Mouse (Mus musculus) spleen, adult 2 months (tissue): ENCODE results near the gene Dync1i1. TPM values are rescaled to one million over a fixed set of nuclear protein-coding genes. Genes with fewer than 3 reads are reported as not detected.

ENCODE experiments used
- DNase-seq, 2 experiments: peaks; one replicate each; pipeline versions ENCODE4 v3.0.0 to v3.0.0-alpha.2; 2012 to 2021; ENCODE audit warnings: low spot score in 2 of 2, low read depth in 1 of 2
- H3K27ac ChIP-seq: fragments of 200-500 bp; 2 replicates; pipeline ENCODE4 v1.5.1; 2012; ENCODE audit warnings: low read length, inconsistent platforms; ENCODE audit not compliant: insufficient read depth
- H3K27me3 ChIP-seq: fragments of 200-500 bp; 2 replicates; pipeline ENCODE4 v1.6.1; 2012; ENCODE audit warnings: mild to moderate bottlenecking, moderate library complexity, low read length, inconsistent platforms; ENCODE audit not compliant: control insufficient read depth, insufficient read depth
- H3K36me3 ChIP-seq: fragments of 200-500 bp; 2 replicates; pipeline ENCODE4 v1.6.1; 2012; ENCODE audit warnings: mild to moderate bottlenecking, low read length, inconsistent platforms; ENCODE audit not compliant: control insufficient read depth, insufficient read depth
- H3K4me1 ChIP-seq: fragments of 200-500 bp; 2 replicates; pipeline ENCODE4 v1.6.1; 2011; ENCODE audit warnings: inconsistent platforms; ENCODE audit not compliant: control insufficient read depth, insufficient read depth, insufficient read length
- H3K4me3 ChIP-seq: fragments of 200-500 bp; 2 replicates; pipeline ENCODE4 v1.5.1; 2011; ENCODE audit warnings: mild to moderate bottlenecking, inconsistent platforms; ENCODE audit not compliant: insufficient read depth, insufficient read length; ENCODE audit errors: extremely low read depth
- CTCF ChIP-seq: fragments of 200-500 bp; IDR thresholded peaks from 2 replicates; pipeline ENCODE4 v1.5.1; 2011; ENCODE audit warnings: mild to moderate bottlenecking, inconsistent platforms; ENCODE audit not compliant: insufficient read depth, insufficient read length, insufficient replicate concordance; ENCODE audit errors: extremely low read depth
- POLR2A ChIP-seq: fragments of 200-500 bp; IDR thresholded peaks from 2 replicates; pipeline ENCODE4 v1.6.1; 2011; ENCODE audit warnings: low read depth, low read length, inconsistent platforms
- WGBS: fragments of 180-500 bp; shearing (Covaris S2); methylation state at CpG from one replicate; pipeline ENCODE4 v1.1.7; 2018; 5-methylcytosine and 5-hydroxymethylcytosine counted together
- polyA plus RNA-seq: library from polyadenylated mRNA; depleted of rRNA; stranded (reverse); fragments of >200 nt; gene quantifications from 2 replicates; pipeline ENCODE4 v1.2.3, GENCODE M21; 2012

The Dync1i1 gene
- polyA plus RNA-seq, 1 experiment: 1.6 TPM

DNA sequence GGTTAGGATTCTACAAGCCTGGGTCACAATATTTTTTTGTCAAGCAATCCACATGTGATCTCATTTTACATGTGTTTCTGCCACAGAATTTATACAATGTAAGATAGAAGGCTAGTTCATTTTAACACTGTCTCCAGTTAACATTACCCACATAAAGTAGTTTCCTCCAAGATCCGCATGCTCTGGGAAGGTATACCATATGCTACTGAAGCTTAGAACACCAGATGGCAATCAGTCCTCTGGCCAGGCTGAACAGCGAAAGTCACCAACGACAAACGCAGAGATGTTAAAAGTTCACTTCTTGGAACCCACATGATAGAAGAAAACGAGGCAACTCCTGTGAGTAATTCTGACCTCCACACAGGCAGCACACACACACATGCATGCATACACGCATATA lies 265.8 kb downstream of the Dync1i1 start:
- TF ChIP-seq POLR2A (no peak), CTCF (no peak)
- no peak for DNase-seq
- Histone ChIP-seq H3K27me3 (no peaks in the 10 kb centered on the region), H3K4me3 (no peak overlapping the region), H3K4me1 (no peaks in the 10 kb centered on the region), H3K36me3 (no peaks in the 10 kb centered on the region), H3K27ac (no peak overlapping the region)
- WGBS: 89% methylated on average over 6 of the region's 6 CpGs

DNA sequence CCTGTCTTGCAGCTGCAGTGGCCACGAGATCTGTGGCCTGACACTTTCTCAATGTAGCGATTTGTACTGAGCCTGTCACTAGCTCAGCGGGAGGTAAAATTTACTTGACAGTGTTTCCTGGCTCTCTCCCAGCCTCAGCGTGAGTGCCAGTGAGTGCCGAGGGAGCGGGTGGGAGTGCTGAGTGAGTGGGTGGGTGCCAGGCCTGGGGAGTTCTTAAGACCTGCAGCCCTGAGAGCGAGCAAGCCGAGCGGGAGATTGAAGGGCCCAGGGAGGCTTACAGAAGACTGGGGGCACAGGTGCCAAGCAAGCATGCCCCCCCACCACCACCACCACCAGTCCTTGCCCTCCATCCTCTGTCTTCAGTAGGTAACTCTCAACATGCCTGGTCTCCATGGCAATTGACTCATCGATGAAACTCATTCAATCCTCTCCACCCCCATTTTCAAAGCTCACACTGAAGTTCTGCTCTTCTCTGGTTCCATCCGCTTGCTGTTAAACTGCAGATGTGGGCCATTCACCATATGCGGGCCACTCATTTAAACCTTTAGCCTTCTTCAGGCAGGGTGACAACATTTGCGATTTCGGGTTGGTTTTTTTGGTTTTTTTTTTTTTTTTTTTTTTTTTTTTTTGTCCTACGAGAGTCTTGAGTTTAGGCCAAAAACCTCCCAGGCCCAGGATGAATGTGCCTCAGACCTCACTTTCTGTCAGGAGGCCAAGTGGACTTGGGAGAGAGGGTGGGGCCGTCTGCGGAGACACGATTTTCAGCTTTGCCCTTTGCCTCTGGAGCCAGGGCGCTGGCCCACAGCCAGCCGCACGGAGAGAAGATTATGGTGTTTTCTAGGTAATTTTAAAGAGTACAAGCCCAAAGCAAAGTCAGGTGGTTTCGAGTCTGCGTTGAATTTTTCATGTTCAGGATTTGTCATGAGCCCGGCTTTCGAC lies 266.6 kb downstream of the Dync1i1 start:
- H3K4me3 ChIP-seq: no peak overlapping the region
- H3K4me1 ChIP-seq: no peaks in the 10 kb centered on the region
- no peaks in the 10 kb centered on the region for H3K27me3 ChIP-seq
- no peak for TF ChIP-seq CTCF
- no peak for TF ChIP-seq POLR2A
- no peaks in the 10 kb centered on the region for H3K36me3 ChIP-seq
- WGBS: 78% methylated on average over 25 of the region's 25 CpGs
- no peak overlapping the region for H3K27ac ChIP-seq
- no peak for DNase-seq

DNA sequence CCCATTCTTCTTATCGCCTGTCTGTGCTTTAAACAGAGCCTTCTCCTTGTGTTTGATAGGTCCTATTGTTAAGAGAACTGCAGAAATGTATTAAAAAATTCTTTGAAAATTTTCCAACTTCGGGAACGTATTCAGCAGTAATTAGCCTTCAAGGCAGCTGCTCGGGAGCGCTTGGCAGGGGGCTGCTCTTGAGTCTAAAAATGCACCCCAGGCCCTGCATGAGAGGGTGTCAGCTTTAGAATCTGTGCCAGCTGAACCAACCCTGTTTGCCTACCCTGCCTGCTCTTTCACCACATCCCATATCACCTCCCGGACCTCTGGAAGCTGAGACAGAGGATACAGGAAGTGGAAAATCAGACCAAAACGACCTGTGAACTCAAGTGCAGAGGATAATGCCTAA lies 267.6 kb downstream of the Dync1i1 start:
- Histone ChIP-seq H3K4me1 (no peaks in the 10 kb centered on the region), H3K4me3 (no peak overlapping the region), H3K27ac (no peak overlapping the region), H3K27me3 (no peaks in the 10 kb centered on the region), H3K36me3 (no peaks in the 10 kb centered on the region)
- no peak for TF ChIP-seq POLR2A
- WGBS: 76% methylated on average over 7 of the region's 7 CpGs
- DNase-seq: no peak

DNA sequence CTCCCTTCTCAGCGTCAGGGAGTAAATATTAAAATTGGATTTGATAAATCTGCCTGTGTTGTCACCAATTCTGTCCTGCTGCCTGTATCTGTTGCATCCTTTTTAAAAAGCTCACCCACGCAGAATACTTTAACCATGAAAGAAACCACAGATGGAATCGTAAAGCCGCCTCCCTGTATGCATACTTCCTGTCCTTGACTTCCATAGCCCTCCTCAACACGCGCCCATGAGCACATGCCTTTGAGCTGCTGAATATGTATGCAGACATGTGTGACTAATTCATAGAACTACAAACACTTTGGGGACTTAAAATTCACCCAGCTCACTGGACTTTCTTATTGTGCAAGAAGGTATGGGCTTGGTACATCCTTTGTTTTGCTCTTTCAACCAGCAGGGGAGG lies 272.1 kb downstream of the Dync1i1 start:
- no peaks in the 10 kb centered on the region for H3K36me3 ChIP-seq
- no peak for DNase-seq
- 21% methylated on average over 6 of the region's 6 CpGs for WGBS
- H3K27me3 ChIP-seq: no peaks in the 10 kb centered on the region
- H3K4me1 ChIP-seq: no peaks in the 10 kb centered on the region
- no peak for TF ChIP-seq POLR2A
- no peak for TF ChIP-seq CTCF
- no peak overlapping the region for H3K27ac ChIP-seq
- no peak overlapping the region for H3K4me3 ChIP-seq

DNA sequence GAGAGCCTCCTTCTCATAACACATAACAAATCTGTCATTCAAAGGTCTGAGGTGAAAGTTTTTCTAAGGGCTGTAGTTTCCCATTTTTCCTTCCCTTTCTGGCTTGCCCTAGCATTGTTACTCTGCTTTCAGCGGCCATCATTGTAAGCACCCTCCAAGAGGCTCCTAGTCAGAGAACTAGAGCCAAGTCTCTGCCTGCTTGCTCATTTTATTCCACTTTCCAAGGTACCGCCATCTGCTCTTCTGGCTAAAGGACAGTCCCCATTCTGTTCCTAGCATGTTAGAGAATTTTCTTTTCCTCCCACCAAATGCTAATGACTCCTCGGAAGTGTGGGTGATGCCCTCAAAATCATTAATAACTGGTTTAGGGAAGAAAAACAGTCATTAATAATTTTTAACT lies 276.6 kb downstream of the Dync1i1 start:
- 90% methylated on average over 3 of the region's 3 CpGs for WGBS

DNA sequence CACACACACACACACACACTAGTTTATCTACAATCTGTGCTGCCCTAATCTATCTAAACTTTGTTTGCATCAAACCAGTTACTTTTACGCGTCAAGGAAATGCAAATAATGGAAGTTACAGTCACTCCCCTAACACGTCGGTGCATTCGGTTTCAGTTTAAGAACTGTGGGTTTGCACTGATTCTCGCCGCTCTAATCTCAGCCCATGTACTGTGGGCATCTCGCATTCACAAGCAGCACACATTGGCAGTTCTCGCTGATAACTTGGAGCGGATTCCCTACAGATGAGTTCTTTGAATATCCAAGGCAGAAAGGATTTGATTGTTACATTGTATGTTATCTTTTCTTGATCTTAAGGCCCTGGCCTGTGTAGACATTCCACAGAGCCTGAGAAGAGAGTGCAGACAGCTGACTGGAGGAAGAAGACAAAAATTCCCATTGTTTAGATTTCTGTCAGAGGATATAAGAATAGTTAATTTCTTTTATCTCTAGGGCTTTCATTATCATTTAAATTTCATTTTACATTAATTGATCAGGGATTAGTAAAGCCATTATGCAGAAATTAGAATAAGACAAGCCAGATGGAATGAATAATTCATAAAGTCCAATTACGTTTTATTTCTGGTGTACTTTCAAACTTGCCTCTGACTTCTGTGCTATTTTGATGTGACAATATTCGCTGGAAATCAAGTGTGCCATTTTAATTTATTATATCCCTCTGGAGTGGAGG lies 279.5 kb downstream of the Dync1i1 start:
- H3K4me1 ChIP-seq: no peaks in the 10 kb centered on the region
- no peaks in the 10 kb centered on the region for H3K36me3 ChIP-seq
- H3K27ac ChIP-seq: no peak overlapping the region
- TF ChIP-seq POLR2A: no peak
- TF ChIP-seq CTCF: no peak
- 75% methylated on average over 12 of the region's 12 CpGs for WGBS
- H3K4me3 ChIP-seq: no peak overlapping the region
- peaks cover 3% of the 10 kb centered on the region; the same call in 1 of the 2 replicates for H3K27me3 ChIP-seq
- no peak for DNase-seq

More for the DNA sequence above, 276.6 kb downstream of the Dync1i1 start:
- TF ChIP-seq CTCF (no peak), POLR2A (no peak)
- DNase-seq: no peak
- no peaks in the 10 kb centered on the region for H3K4me1 ChIP-seq
- H3K4me3 ChIP-seq: no peak overlapping the region
- peaks cover 3% of the 10 kb centered on the region; the same call in 1 of the 2 replicates for H3K27me3 ChIP-seq
- H3K36me3 ChIP-seq: no peaks in the 10 kb centered on the region
- H3K27ac ChIP-seq: no peak overlapping the region

DNA sequence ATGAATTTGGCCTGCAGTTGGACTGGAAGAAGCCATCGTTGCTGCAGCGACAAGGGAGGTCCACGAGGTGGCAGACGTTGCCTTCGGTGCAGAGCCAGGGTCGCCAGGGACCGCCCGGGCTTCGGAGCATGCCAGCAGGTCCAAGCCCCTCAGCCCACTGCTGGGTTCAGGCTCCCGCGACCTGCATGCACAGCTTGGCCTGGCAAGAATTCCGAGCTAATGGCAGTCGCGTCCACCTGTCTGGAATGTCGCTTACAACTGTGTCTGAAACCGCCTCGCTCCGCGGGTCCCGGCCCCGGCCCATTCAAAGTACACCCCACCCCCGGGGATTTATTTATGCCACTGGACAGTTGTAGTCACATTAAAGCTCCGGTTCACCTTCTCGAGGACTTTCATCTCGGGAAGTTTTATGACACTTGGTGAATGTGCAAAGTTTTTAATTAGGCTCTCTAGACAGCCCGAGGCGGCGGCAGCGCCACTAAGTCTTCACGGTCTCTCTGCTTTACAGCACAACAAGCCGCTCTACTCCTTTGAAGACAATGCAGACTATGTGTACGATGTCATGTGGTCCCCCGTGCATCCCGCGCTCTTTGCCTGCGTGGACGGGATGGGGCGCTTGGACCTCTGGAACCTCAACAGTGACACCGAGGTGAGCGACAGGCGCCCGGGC lies 280.5 kb downstream of the Dync1i1 start:
- no peaks in the 10 kb centered on the region for H3K36me3 ChIP-seq
- no peak overlapping the region for H3K27ac ChIP-seq
- peaks cover 3% of the 10 kb centered on the region; the same call in 1 of the 2 replicates for H3K27me3 ChIP-seq
- H3K4me3 ChIP-seq: peak overlapping the region; percentile 47; the same call in 1 of the 2 replicates
- DNase-seq: peak in 1 of 2 experiments; percentile 17
- no peaks in the 10 kb centered on the region for H3K4me1 ChIP-seq
- peak; percentile 16; the same call in 1 of the 2 replicates for TF ChIP-seq CTCF
- no peak for TF ChIP-seq POLR2A
- WGBS: 8% methylated on average over 42 of the region's 42 CpGs
